Mouse (Mus musculus) intestine, embryonic 15.5 days (tissue): ENCODE results near the gene Clnk. TPM values are rescaled to one million over a fixed set of nuclear protein-coding genes. Genes with fewer than 3 reads are reported as not detected.

ENCODE experiments used
- ATAC-seq: fragments of 200-750 bp; cut with Nextera tagmentation; 2 replicates; pipeline ENCODE4 v1.8.0; 2017; ENCODE audit warnings: moderate TSS enrichment, moderate library complexity
- H3K27ac ChIP-seq: fragments of 300-500 bp; sonication (generic); 2 replicates; pipeline ENCODE4 v1.5.1; 2015; ENCODE audit warnings: mild to moderate bottlenecking, inconsistent platforms
- H3K27me3 ChIP-seq: fragments of 300-500 bp; sonication (generic); replicated peaks from 2 replicates; pipeline ENCODE4 v1.6.1; 2015; ENCODE audit warnings: inconsistent platforms
- H3K36me3 ChIP-seq: fragments of 300-500 bp; sonication (generic); 2 replicates; pipeline ENCODE4 v1.6.1; 2015; ENCODE audit warnings: inconsistent platforms
- H3K4me1 ChIP-seq: fragments of 300-500 bp; sonication (generic); replicated peaks from 2 replicates; pipeline ENCODE4 v1.6.1; 2015; ENCODE audit warnings: inconsistent platforms
- H3K4me2 ChIP-seq: fragments of 300-500 bp; sonication (generic); replicated peaks from 2 replicates; pipeline ENCODE4 v1.6.1; 2015; ENCODE audit warnings: mild to moderate bottlenecking, inconsistent platforms
- H3K4me3 ChIP-seq: fragments of 300-500 bp; sonication (generic); replicated peaks from 2 replicates; pipeline ENCODE4 v1.5.1; 2015; ENCODE audit warnings: inconsistent platforms
- H3K9ac ChIP-seq: fragments of 300-500 bp; sonication (generic); 2 replicates; pipeline ENCODE4 v1.6.1; 2015; ENCODE audit warnings: inconsistent platforms
- H3K9me3 ChIP-seq: fragments of 300-500 bp; sonication (generic); 2 replicates; pipeline ENCODE4 v1.6.1; 2016; ENCODE audit warnings: inconsistent platforms
- WGBS: fragments of 180-500 bp; shearing (Covaris S2); methylation state at CpG from one replicate; pipeline ENCODE4 v1.1.7; 2015; 5-methylcytosine and 5-hydroxymethylcytosine counted together
- polyA plus RNA-seq: library from polyadenylated mRNA; unstranded; fragments of >200 nt; fragmentation: Nextera tagmentation; extraction: Ambion mirVana; gene quantifications from 2 replicates; pipeline ENCODE4 v1.2.1, GENCODE M21; 2015

Clnk gene
- polyA plus RNA-seq, 1 experiment from 2014 or later = 0.54 TPM

- Histone ChIP-seq H3K36me3 (no peaks in the 10 kb centered on the region), H3K9ac (no peak overlapping the region), H3K27ac (no peak overlapping the region), H3K4me2 (no peak overlapping the region), H3K4me3 (no peak overlapping the region), H3K9me3 (no peaks in the 10 kb centered on the region), H3K27me3 (no peaks in the 10 kb centered on the region), H3K4me1 (no peaks in the 10 kb centered on the region)
- ATAC-seq = no peak
- 38% methylated on average over 1 of the region's 1 CpGs for WGBS
These were observed 1.7 kb downstream of the Clnk start for GRCm38 (mm10) chr5:38874931-38875330.

GRCm38 (mm10) chr5:38872906-38873305, 3.7 kb downstream of the Clnk start:
- H3K4me1 ChIP-seq = no peaks in the 10 kb centered on the region
- no peak overlapping the region for H3K4me3 ChIP-seq
- no peak overlapping the region for H3K27ac ChIP-seq
- no peak for ATAC-seq
- WGBS = 93% methylated on average over 3 of the region's 3 CpGs
- H3K9ac ChIP-seq = no peak overlapping the region
- no peak overlapping the region for H3K4me2 ChIP-seq
- H3K36me3 ChIP-seq = no peaks in the 10 kb centered on the region
- H3K9me3 ChIP-seq = no peaks in the 10 kb centered on the region
- no peaks in the 10 kb centered on the region for H3K27me3 ChIP-seq

GRCm38 (mm10) chr5:38871591-38871990, 5.0 kb downstream of the Clnk start:
- ATAC-seq = no peak
- Histone ChIP-seq H3K4me2 (no peak overlapping the region), H3K27ac (no peak overlapping the region), H3K36me3 (no peaks in the 10 kb centered on the region), H3K27me3 (no peaks in the 10 kb centered on the region), H3K4me3 (no peak overlapping the region), H3K4me1 (no peaks in the 10 kb centered on the region), H3K9me3 (no peaks in the 10 kb centered on the region), H3K9ac (no peak overlapping the region)
- 58% methylated on average over 2 of the region's 2 CpGs for WGBS

- 84% methylated on average over 12 of the region's 12 CpGs for WGBS
These were observed 6.1 kb downstream of the Clnk start for GRCm38 (mm10) chr5:38870485-38870884.

GRCm38 (mm10) chr5:38869976-38870375, 6.6 kb downstream of the Clnk start:
- Histone ChIP-seq H3K4me2 (no peak overlapping the region), H3K9ac (no peak overlapping the region), H3K36me3 (no peaks in the 10 kb centered on the region), H3K4me3 (no peak overlapping the region), H3K9me3 (no peaks in the 10 kb centered on the region), H3K27me3 (no peaks in the 10 kb centered on the region), H3K4me1 (no peaks in the 10 kb centered on the region), H3K27ac (no peak overlapping the region)
- 79% methylated on average over 9 of the region's 9 CpGs for WGBS
- no peak for ATAC-seq

More at GRCm38 (mm10) chr5:38870485-38870884, 6.1 kb downstream of the Clnk start:
- Histone ChIP-seq H3K4me3 (no peak overlapping the region), H3K4me2 (no peak overlapping the region), H3K36me3 (no peaks in the 10 kb centered on the region), H3K9ac (no peak overlapping the region), H3K27me3 (no peaks in the 10 kb centered on the region), H3K27ac (no peak overlapping the region), H3K4me1 (no peaks in the 10 kb centered on the region), H3K9me3 (no peaks in the 10 kb centered on the region)
- ATAC-seq = no peak

- no peak overlapping the region for H3K4me2 ChIP-seq
- no peaks in the 10 kb centered on the region for H3K36me3 ChIP-seq
- H3K4me3 ChIP-seq = no peak overlapping the region
- H3K4me1 ChIP-seq = no peaks in the 10 kb centered on the region
- 80% methylated on average over 6 of the region's 6 CpGs for WGBS
- no peak overlapping the region for H3K27ac ChIP-seq
- no peaks in the 10 kb centered on the region for H3K27me3 ChIP-seq
- no peaks in the 10 kb centered on the region for H3K9me3 ChIP-seq
- no peak for ATAC-seq
- no peak overlapping the region for H3K9ac ChIP-seq
These were observed 12.0 kb downstream of the Clnk start for GRCm38 (mm10) chr5:38864624-38865023.

- WGBS = 50% methylated on average over 3 of the region's 3 CpGs
- no peak overlapping the region for H3K4me2 ChIP-seq
These were observed 13.6 kb downstream of the Clnk start for GRCm38 (mm10) chr5:38863029-38863428.

GRCm38 (mm10) chr5:38862288-38862985, 14.2 kb downstream of the Clnk start:
- ATAC-seq = no peak
- 74% methylated on average over 13 of the region's 13 CpGs for WGBS
- H3K27ac ChIP-seq = no peak overlapping the region
- H3K4me2 ChIP-seq = no peak overlapping the region
- H3K9ac ChIP-seq = no peak overlapping the region
- H3K27me3 ChIP-seq = no peaks in the 10 kb centered on the region
- no peaks in the 10 kb centered on the region; the same call in 1 of the 2 replicates for H3K4me1 ChIP-seq
- H3K36me3 ChIP-seq = no peaks in the 10 kb centered on the region
- no peaks in the 10 kb centered on the region for H3K9me3 ChIP-seq
- H3K4me3 ChIP-seq = no peak overlapping the region

More at GRCm38 (mm10) chr5:38863029-38863428, 13.6 kb downstream of the Clnk start:
- Histone ChIP-seq H3K36me3 (no peaks in the 10 kb centered on the region), H3K27ac (no peak overlapping the region), H3K9ac (no peak overlapping the region), H3K4me3 (no peak overlapping the region), H3K9me3 (no peaks in the 10 kb centered on the region), H3K4me1 (no peaks in the 10 kb centered on the region; the same call in 1 of the 2 replicates), H3K27me3 (no peaks in the 10 kb centered on the region)
- ATAC-seq = no peak

GRCm38 (mm10) chr5:38858015-38858721, 18.4 kb downstream of the Clnk start:
- WGBS = 52% methylated on average over 4 of the region's 4 CpGs
- Histone ChIP-seq H3K4me2 (no peak overlapping the region), H3K27me3 (no peaks in the 10 kb centered on the region), H3K27ac (no peak overlapping the region), H3K4me1 (no peaks in the 10 kb centered on the region; the same call in 1 of the 2 replicates), H3K9ac (no peak overlapping the region), H3K36me3 (no peaks in the 10 kb centered on the region), H3K9me3 (no peaks in the 10 kb centered on the region), H3K4me3 (no peak overlapping the region)
- peak; percentile 83 for ATAC-seq

GRCm38 (mm10) chr5:38857591-38857990, 19.0 kb downstream of the Clnk start:
- Histone ChIP-seq H3K27ac (no peak overlapping the region), H3K4me1 (no peaks in the 10 kb centered on the region; the same call in 1 of the 2 replicates), H3K36me3 (no peaks in the 10 kb centered on the region), H3K9ac (no peak overlapping the region), H3K4me2 (no peak overlapping the region), H3K9me3 (no peaks in the 10 kb centered on the region), H3K27me3 (no peaks in the 10 kb centered on the region), H3K4me3 (no peak overlapping the region)
- whole genome bisulfite sequencing = 95% methylated on average over 1 of the region's 1 CpGs
- peak; percentile 22; the same call in 1 of the 2 replicates for ATAC-seq

GRCm38 (mm10) chr5:38850171-38850570, 26.4 kb downstream of the Clnk start:
- Histone ChIP-seq H3K4me2 (no peak overlapping the region), H3K9ac (no peak overlapping the region), H3K27me3 (no peaks in the 10 kb centered on the region), H3K36me3 (no peaks in the 10 kb centered on the region), H3K9me3 (no peaks in the 10 kb centered on the region), H3K4me1 (no peaks in the 10 kb centered on the region), H3K27ac (peak overlapping the region; percentile 32; the same call in 1 of the 2 replicates), H3K4me3 (no peak overlapping the region)
- peak; percentile 85 for ATAC-seq
- 56% methylated on average over 1 of the region's 1 CpGs for WGBS

- H3K9ac ChIP-seq = no peak overlapping the region
- 40% methylated on average over 3 of the region's 3 CpGs for WGBS
- H3K4me2 ChIP-seq = no peak overlapping the region
- H3K27ac ChIP-seq = no peak overlapping the region
- ATAC-seq = peak; percentile 89
- no peak overlapping the region for H3K4me3 ChIP-seq
- no peaks in the 10 kb centered on the region for H3K9me3 ChIP-seq
- H3K27me3 ChIP-seq = no peaks in the 10 kb centered on the region
- H3K4me1 ChIP-seq = no peaks in the 10 kb centered on the region
- no peaks in the 10 kb centered on the region for H3K36me3 ChIP-seq
These were observed 31.1 kb downstream of the Clnk start for GRCm38 (mm10) chr5:38845529-38845928.
